Mouse (Mus musculus) forebrain, embryonic 11.5 days (tissue): ENCODE measurements around the gene Cdc25b. TPM values are rescaled to one million over a fixed set of nuclear protein-coding genes. Genes with fewer than 3 reads are reported as not detected.

Experiments
- ATAC-seq: fragments of 200-750 bp; cut with Nextera tagmentation; replicated peaks from 2 replicates; pipeline ENCODE4 v1.8.0; 2017; ENCODE audit warnings: moderate TSS enrichment; ENCODE audit not compliant: low FRiP score
- DNase-seq: peaks from one replicate; pipeline ENCODE4 v3.0.0-alpha.2; 2017; ENCODE audit warnings: low spot score
- H3K27ac ChIP-seq: fragments of 300-500 bp; sonication (generic); 2 replicates; pipeline ENCODE4 v1.5.1; 2014; ENCODE audit warnings: low read depth, low read length
- H3K27me3 ChIP-seq: fragments of 300-500 bp; sonication (generic); 2 replicates; pipeline ENCODE4 v1.6.1; 2014; ENCODE audit warnings: mild to moderate bottlenecking, low read length, mixed read lengths; ENCODE audit not compliant: control insufficient read depth, insufficient read depth
- H3K36me3 ChIP-seq: fragments of 300-500 bp; sonication (generic); 2 replicates; pipeline ENCODE4 v1.6.1; 2014; ENCODE audit warnings: mild to moderate bottlenecking, low read length, moderate library complexity, mixed read lengths; ENCODE audit not compliant: control insufficient read depth, insufficient read depth
- H3K4me1 ChIP-seq: fragments of 300-500 bp; sonication (generic); replicated peaks from 2 replicates; pipeline ENCODE4 v1.6.1; 2014; ENCODE audit warnings: low read length, mixed read lengths; ENCODE audit not compliant: control insufficient read depth, insufficient read depth
- H3K4me2 ChIP-seq: fragments of 300-500 bp; sonication (generic); 2 replicates; pipeline ENCODE4 v1.6.1; 2014; ENCODE audit warnings: low read depth, mild to moderate bottlenecking, low read length, moderate library complexity, mixed read lengths; ENCODE audit not compliant: severe bottlenecking
- H3K4me3 ChIP-seq: fragments of 300-500 bp; sonication (generic); 2 replicates; pipeline ENCODE4 v1.5.1; 2014; ENCODE audit warnings: low read depth, low read length
- H3K9ac ChIP-seq: fragments of 300-500 bp; sonication (generic); 2 replicates; pipeline ENCODE4 v1.6.1; 2014; ENCODE audit warnings: low read length
- H3K9me3 ChIP-seq: fragments of 300-500 bp; sonication (generic); 2 replicates; pipeline ENCODE4 v1.6.1; 2016; ENCODE audit warnings: low read length, mixed read lengths; ENCODE audit not compliant: control insufficient read depth
- WGBS: fragments of 180-500 bp; shearing (Covaris S2); extraction: QIAGEN DNeasy Blood & Tissue Kit; methylation state at CpG from one replicate; pipeline ENCODE4 v1.1.7; 2014; 5-methylcytosine and 5-hydroxymethylcytosine counted together
- polyA plus RNA-seq: library from polyadenylated mRNA; unstranded; fragments of >200 nt; fragmentation: Nextera tagmentation; extraction: Ambion mirVana; gene quantifications from 2 replicates; pipeline ENCODE4 v1.2.1, GENCODE M21; 2014

Cdc25b gene
- polyA plus RNA-seq, 1 experiment from 2014 or later = 92.2 TPM

GRCm38 (mm10) chr2:131190344-131191004 lies 3.7 kb downstream of the Cdc25b start:
- peak overlapping the region; percentile 26; the same call in 1 of the 2 replicates for H3K4me2 ChIP-seq
- no peaks in the 10 kb centered on the region for H3K9me3 ChIP-seq
- peak; percentile 72 for DNase-seq
- peak; percentile 81 for ATAC-seq
- no peak overlapping the region for H3K4me3 ChIP-seq
- H3K36me3 ChIP-seq = peaks cover 9% of the 10 kb centered on the region
- peak overlapping the region; percentile 81 for H3K27ac ChIP-seq
- H3K4me1 ChIP-seq = peaks cover 24% of the 10 kb centered on the region
- no peaks in the 10 kb centered on the region for H3K27me3 ChIP-seq
- H3K9ac ChIP-seq = peak overlapping the region; percentile 27
- 8% methylated on average over 10 of the region's 10 CpGs for WGBS

GRCm38 (mm10) chr2:131191005-131191390 lies 4.2 kb downstream of the Cdc25b start:
- 70% methylated on average over 7 of the region's 7 CpGs for WGBS
- H3K27ac ChIP-seq = peak overlapping the region; percentile 81
- H3K36me3 ChIP-seq = peaks cover 9% of the 10 kb centered on the region
- no peaks in the 10 kb centered on the region for H3K27me3 ChIP-seq
- peaks cover 24% of the 10 kb centered on the region for H3K4me1 ChIP-seq
- no peak overlapping the region for H3K4me3 ChIP-seq
- peak overlapping the region; percentile 7; the same call in 1 of the 2 replicates for H3K9ac ChIP-seq
- no peak for DNase-seq
- H3K4me2 ChIP-seq = peak overlapping the region; percentile 26; the same call in 1 of the 2 replicates
- ATAC-seq = no peak
- no peaks in the 10 kb centered on the region for H3K9me3 ChIP-seq

DNA sequence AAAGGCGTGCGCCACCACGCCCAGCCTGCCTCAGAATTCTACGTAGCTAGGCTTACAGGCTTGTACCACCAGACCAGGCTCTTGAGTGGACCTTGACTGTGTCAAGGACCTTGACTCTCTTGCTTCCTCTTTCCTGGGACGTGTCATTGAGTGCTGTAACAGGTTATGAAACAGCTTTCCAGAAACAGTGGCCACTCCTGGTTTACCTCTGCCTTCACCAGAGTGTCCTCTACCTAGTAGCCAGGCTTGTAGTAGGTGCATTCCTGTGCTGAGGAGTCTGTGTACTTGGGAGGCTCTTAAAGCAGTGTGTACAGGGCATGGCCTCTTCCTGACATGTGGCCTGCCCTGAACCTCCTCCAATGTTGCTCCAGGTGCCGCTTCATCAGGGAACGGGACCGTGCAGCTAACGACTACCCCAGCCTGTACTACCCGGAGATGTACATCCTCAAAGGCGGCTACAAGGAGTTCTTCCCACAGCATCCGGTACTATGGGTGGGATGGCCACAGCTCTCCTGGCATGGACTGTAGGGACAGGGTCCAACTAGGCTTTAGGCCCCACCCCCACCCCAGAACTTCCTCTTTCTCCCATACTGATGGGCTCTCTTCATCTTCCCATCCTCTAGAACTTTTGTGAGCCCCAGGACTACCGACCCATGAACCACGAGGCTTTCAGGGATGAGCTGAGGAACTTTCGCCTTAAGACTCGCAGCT lies 10.0 kb downstream of the Cdc25b start:
- H3K4me3 ChIP-seq = no peak overlapping the region
- peaks cover 6% of the 10 kb centered on the region for H3K36me3 ChIP-seq
- no peaks in the 10 kb centered on the region for H3K9me3 ChIP-seq
- no peak for ATAC-seq
- WGBS = 92% methylated on average over 16 of the region's 16 CpGs
- H3K27me3 ChIP-seq = no peaks in the 10 kb centered on the region
- DNase-seq = no peak
- H3K27ac ChIP-seq = no peak overlapping the region
- H3K4me1 ChIP-seq = no peaks in the 10 kb centered on the region
- H3K4me2 ChIP-seq = no peak overlapping the region
- no peak overlapping the region for H3K9ac ChIP-seq

GRCm38 (mm10) chr2:131200710-131201109 lies 14.0 kb downstream of the Cdc25b start:
- Histone ChIP-seq H3K9me3 (no peaks in the 10 kb centered on the region), H3K9ac (no peak overlapping the region), H3K4me1 (no peaks in the 10 kb centered on the region), H3K27ac (no peak overlapping the region), H3K4me3 (no peak overlapping the region), H3K27me3 (no peaks in the 10 kb centered on the region), H3K36me3 (no peaks in the 10 kb centered on the region; the same call in 1 of the 2 replicates), H3K4me2 (no peak overlapping the region)
- DNase-seq = no peak
- 90% methylated on average over 2 of the region's 2 CpGs for WGBS
- no peak for ATAC-seq

DNA sequence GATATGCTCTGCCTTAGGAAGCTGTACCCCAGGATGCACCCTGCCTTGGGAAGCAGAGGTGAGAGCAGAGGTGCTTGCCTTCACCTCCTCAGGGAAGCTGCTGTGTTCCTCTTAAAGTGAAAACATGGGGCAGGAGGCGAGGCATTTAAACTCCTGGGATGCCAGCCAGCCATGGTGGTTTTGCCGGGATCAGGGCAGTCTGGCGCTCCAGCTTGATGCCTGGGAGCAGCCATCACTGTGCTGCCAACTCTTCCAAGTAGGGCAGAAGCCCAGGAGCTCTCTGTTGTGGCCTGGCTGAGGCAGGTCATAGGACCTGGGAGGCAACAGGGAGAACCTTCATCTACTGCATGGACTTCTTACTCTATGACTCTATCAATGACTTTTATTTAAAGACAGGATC lies 14.5 kb downstream of the Cdc25b start:
- no peak overlapping the region for H3K4me2 ChIP-seq
- no peaks in the 10 kb centered on the region for H3K4me1 ChIP-seq
- H3K36me3 ChIP-seq = no peaks in the 10 kb centered on the region; the same call in 1 of the 2 replicates

DNA sequence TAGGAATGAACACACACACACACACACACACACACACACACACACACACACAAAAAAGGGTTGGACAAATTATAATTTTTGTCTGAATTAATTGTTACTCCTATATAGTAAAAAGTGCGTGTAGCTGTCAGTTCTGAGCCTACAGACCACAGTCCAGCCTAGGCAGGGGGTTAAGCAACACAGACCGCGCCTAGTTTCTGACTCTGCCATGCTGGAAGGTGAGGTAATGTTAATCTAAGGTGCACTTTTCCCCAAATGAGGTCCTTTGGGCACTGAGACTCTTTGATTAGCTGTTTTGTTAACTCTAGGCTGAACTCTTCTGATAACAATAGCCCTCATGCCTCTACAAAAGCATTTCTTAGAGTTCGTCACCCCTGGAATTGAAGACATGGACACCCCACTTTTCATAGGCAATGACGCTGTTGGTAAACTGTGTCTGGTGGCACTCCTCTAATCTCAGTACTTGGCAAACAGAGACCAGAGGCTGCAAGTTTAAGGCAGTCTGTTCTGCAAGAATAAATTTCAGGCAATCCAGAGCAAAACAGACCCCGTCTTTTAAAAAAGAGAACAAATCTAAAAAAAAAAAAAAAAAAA lies 17.2 kb downstream of the Cdc25b start:
- Histone ChIP-seq H3K4me1 (no peaks in the 10 kb centered on the region), H3K4me3 (no peak overlapping the region), H3K27ac (no peak overlapping the region), H3K27me3 (no peaks in the 10 kb centered on the region), H3K4me2 (no peak overlapping the region), H3K36me3 (no peaks in the 10 kb centered on the region), H3K9ac (no peak overlapping the region), H3K9me3 (no peaks in the 10 kb centered on the region)
- 88% methylated on average over 6 of the region's 6 CpGs for WGBS
- ATAC-seq (no peak), DNase-seq (no peak)

More for the DNA sequence above, 14.5 kb downstream of the Cdc25b start:
- Histone ChIP-seq H3K27ac (no peak overlapping the region), H3K4me3 (no peak overlapping the region), H3K9ac (no peak overlapping the region), H3K27me3 (no peaks in the 10 kb centered on the region), H3K9me3 (no peaks in the 10 kb centered on the region)
- ATAC-seq (no peak), DNase-seq (no peak)
- WGBS = 96% methylated on average over 3 of the region's 3 CpGs

- H3K4me3 ChIP-seq = no peak overlapping the region
- 63% methylated on average over 7 of the region's 7 CpGs for WGBS
- no peak for DNase-seq
These were observed 17.7 kb downstream of the Cdc25b start for GRCm38 (mm10) chr2:131204410-131204981.

DNA sequence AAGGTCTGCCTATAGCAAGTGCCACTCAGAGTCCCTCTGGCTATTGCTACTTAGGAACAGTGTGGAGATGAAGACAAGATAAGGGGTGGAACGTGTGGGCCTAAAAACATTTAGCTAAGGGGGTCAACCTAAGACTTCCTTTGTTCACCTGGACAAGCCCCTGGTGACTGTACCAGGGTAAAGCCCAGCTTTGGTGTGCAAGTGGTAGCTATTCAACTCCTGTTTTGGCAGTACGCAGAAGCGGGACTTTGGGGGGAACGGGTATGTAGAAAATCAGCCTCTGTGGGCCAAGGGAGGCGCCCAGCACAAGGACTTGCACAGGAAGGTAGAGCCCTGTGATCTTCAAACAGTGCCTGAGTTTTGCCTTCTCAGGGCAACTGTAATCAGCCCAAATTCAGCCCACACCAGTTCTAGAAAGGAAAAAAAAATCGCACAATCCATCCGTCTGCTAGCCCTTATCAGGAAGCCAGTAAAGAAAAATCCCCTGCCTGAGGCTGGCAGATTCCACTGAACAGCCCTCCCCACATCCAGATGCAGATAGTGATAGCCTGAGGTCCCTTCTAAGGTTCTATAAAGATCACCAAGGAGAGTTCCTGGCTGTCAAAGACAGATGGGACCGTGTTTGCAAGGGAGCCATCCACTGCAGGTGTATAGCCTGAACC lies 18.9 kb downstream of the Cdc25b start:
- DNase-seq (no peak), ATAC-seq (no peak)
- Histone ChIP-seq H3K27me3 (no peaks in the 10 kb centered on the region), H3K4me1 (peaks cover 2% of the 10 kb centered on the region; the same call in 1 of the 2 replicates), H3K9me3 (no peaks in the 10 kb centered on the region), H3K9ac (no peak overlapping the region), H3K4me3 (no peak overlapping the region), H3K36me3 (no peaks in the 10 kb centered on the region), H3K4me2 (no peak overlapping the region), H3K27ac (no peak overlapping the region)
- 90% methylated on average over 8 of the region's 8 CpGs for WGBS

More at GRCm38 (mm10) chr2:131204410-131204981, 17.7 kb downstream of the Cdc25b start:
- Histone ChIP-seq H3K36me3 (no peaks in the 10 kb centered on the region), H3K9ac (no peak overlapping the region), H3K4me2 (no peak overlapping the region), H3K4me1 (peaks cover under 1% of the 10 kb centered on the region; the same call in 1 of the 2 replicates), H3K27me3 (no peaks in the 10 kb centered on the region), H3K27ac (no peak overlapping the region), H3K9me3 (no peaks in the 10 kb centered on the region)
- ATAC-seq = no peak
